Mouse (Mus musculus): Measurements from ENCODE around the gene Amdhd1. TPM values are rescaled to one million over a fixed set of nuclear protein-coding genes. Genes with fewer than 3 reads are reported as not detected.

Gene Amdhd1
- polyA plus RNA-seq (2012) = 0.07 and 0.12 TPM in 2 replicates

GRCm38 (mm10) chr10:93539775-93540430, at the start of gene Amdhd1:
Gene Amdhd1, minus strand, starts transcription at chr10:93540033.

GRCm38 (mm10) chr10:93589281-93589848, 49.5 kb upstream of the Amdhd1 start, which contains the start of gene Snrpf:
Gene Snrpf, minus strand, starts transcription at chr10:93589706.

GRCm38 (mm10) chr10:93540431-93541210, 788 bp upstream of the Amdhd1 start, which contains the start of gene Ccdc38:
Gene Ccdc38, plus strand, starts transcription at chr10:93540632.

GRCm38 (mm10) chr10:93488066-93488827, 51.6 kb downstream of the Amdhd1 start, which contains the start of gene Hal:
Gene Hal, plus strand, starts transcription at chr10:93488768.

Other genes starting within 250 kb of the Amdhd1 start
- gene Elk3, start 228.9 kb downstream of the Amdhd1 start, polyA plus RNA-seq (2012) = 15.8 and 19.7 TPM in 2 replicates
- gene Lta4h, start 86.6 kb downstream of the Amdhd1 start, polyA plus RNA-seq (2012) = 757 and 1,050 TPM in 2 replicates
- 0.12 TPM in 1 of 2 replicates, not detected in the other for gene Hal, start 51.3 kb downstream of the Amdhd1 start, polyA plus RNA-seq (2012)
- gene Ccdc38, start 599 bp upstream of the Amdhd1 start, polyA plus RNA-seq (2012) = not detected in 2 replicates
- gene Snrpf, start 49.7 kb upstream of the Amdhd1 start, polyA plus RNA-seq (2012) = 130 and 170 TPM in 2 replicates
- 1.1 and 1.2 TPM in 2 replicates for gene Ntn4, start 100.6 kb upstream of the Amdhd1 start, polyA plus RNA-seq (2012)